Mouse (Mus musculus): ENCODE results near the gene Agrp. TPM values are rescaled to one million over a fixed set of nuclear protein-coding genes. Genes with fewer than 3 reads are reported as not detected.

Agrp gene
- polyA plus RNA-seq, 1 experiment from 2014 or later = 1.4 TPM

DNA sequence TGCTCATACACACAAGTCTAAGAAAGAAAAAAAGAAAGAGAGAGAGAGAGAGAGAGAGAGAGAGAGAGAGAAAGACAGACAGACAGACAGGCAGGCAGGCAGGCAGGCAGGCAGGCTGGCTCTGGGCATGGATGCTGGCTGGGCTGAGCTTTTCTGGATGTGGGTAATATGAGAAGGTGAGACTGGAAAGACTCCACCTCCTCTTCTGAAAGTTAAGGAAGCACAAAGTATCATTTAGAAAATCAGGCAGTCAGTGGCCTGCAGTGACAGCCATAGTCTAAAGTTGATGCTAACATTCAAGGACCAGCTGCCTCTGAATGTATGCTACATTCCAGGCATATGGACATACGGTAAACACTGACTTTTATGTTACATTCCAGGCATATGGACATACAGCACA is 12.4 kb downstream of the Agrp start:
- H3K4me2 ChIP-seq (ENCODE audit: low read length) = no peak overlapping the region
- H3K4me1 ChIP-seq (ENCODE audit: control insufficient read depth, insufficient read depth, low read depth, low read length) = peaks cover 7% of the 10 kb centered on the region; the same call in 1 of the 2 replicates
- WGBS = 88% methylated on average over 1 of the region's 1 CpGs
- no peak overlapping the region for H3K27ac ChIP-seq (ENCODE audit: low read depth, low read length)
- no peaks in the 10 kb centered on the region for H3K9me3 ChIP-seq (ENCODE audit: control insufficient read depth, low read length)
- H3K36me3 ChIP-seq (ENCODE audit: control insufficient read depth, insufficient read depth, low read length) = peaks cover 27% of the 10 kb centered on the region
- no peaks in the 10 kb centered on the region for H3K27me3 ChIP-seq (replicated peaks; ENCODE audit: control insufficient read depth, insufficient read depth, low read length)
- no peak overlapping the region for H3K9ac ChIP-seq (ENCODE audit: low read depth, low read length)
- no peak for ATAC-seq
- H3K4me3 ChIP-seq (ENCODE audit: low read length) = no peak overlapping the region

- Histone ChIP-seq H3K9me3 (ENCODE audit: control insufficient read depth, low read length) (no peaks in the 10 kb centered on the region), H3K27me3 (replicated peaks; ENCODE audit: control insufficient read depth, insufficient read depth, low read length) (no peaks in the 10 kb centered on the region), H3K27ac (ENCODE audit: low read depth, low read length) (no peak overlapping the region), H3K4me1 (ENCODE audit: control insufficient read depth, insufficient read depth, low read depth, low read length) (peaks cover 7% of the 10 kb centered on the region; the same call in 1 of the 2 replicates), H3K4me2 (ENCODE audit: low read length) (no peak overlapping the region), H3K9ac (ENCODE audit: low read depth, low read length) (no peak overlapping the region), H3K4me3 (ENCODE audit: low read length) (no peak overlapping the region), H3K36me3 (ENCODE audit: control insufficient read depth, insufficient read depth, low read length) (peaks cover 27% of the 10 kb centered on the region)
- ATAC-seq = no peak
- WGBS = 46% methylated on average over 3 of the region's 3 CpGs
Observed at GRCm38 (mm10) chr8:105624401-105624800, 12.8 kb downstream of the Agrp start.

- no peaks in the 10 kb centered on the region for H3K27me3 ChIP-seq (replicated peaks; ENCODE audit: control insufficient read depth, insufficient read depth, low read length)
- 46% methylated on average over 7 of the region's 7 CpGs for WGBS
- no peaks in the 10 kb centered on the region for H3K9me3 ChIP-seq (ENCODE audit: control insufficient read depth, low read length)
- H3K36me3 ChIP-seq (ENCODE audit: control insufficient read depth, insufficient read depth, low read length) = peaks cover 27% of the 10 kb centered on the region
- no peak for ATAC-seq
- no peak overlapping the region for H3K4me2 ChIP-seq (ENCODE audit: low read length)
- H3K27ac ChIP-seq (ENCODE audit: low read depth, low read length) = no peak overlapping the region
- H3K4me3 ChIP-seq (ENCODE audit: low read length) = no peak overlapping the region
- H3K4me1 ChIP-seq (ENCODE audit: control insufficient read depth, insufficient read depth, low read depth, low read length) = peaks cover 7% of the 10 kb centered on the region; the same call in 1 of the 2 replicates
- no peak overlapping the region for H3K9ac ChIP-seq (ENCODE audit: low read depth, low read length)
Observed at GRCm38 (mm10) chr8:105623679-105624245, 13.4 kb downstream of the Agrp start.

- no peaks in the 10 kb centered on the region for H3K27me3 ChIP-seq (replicated peaks; ENCODE audit: control insufficient read depth, insufficient read depth, low read length)
- H3K27ac ChIP-seq (ENCODE audit: low read depth, low read length) = no peak overlapping the region; the same call in 1 of the 2 replicates
- H3K4me3 ChIP-seq (ENCODE audit: low read length) = no peak overlapping the region
- no peak for ATAC-seq
- peaks cover 34% of the 10 kb centered on the region for H3K36me3 ChIP-seq (ENCODE audit: control insufficient read depth, insufficient read depth, low read length)
- H3K9ac ChIP-seq (ENCODE audit: low read depth, low read length) = no peak overlapping the region
- peaks cover 7% of the 10 kb centered on the region; the same call in 1 of the 2 replicates for H3K4me1 ChIP-seq (ENCODE audit: control insufficient read depth, insufficient read depth, low read depth, low read length)
- WGBS = 38% methylated on average over 5 of the region's 5 CpGs
- H3K9me3 ChIP-seq (ENCODE audit: control insufficient read depth, low read length) = no peaks in the 10 kb centered on the region
- no peak overlapping the region for H3K4me2 ChIP-seq (ENCODE audit: low read length)
Observed at GRCm38 (mm10) chr8:105623118-105623517, 14.1 kb downstream of the Agrp start.

DNA sequence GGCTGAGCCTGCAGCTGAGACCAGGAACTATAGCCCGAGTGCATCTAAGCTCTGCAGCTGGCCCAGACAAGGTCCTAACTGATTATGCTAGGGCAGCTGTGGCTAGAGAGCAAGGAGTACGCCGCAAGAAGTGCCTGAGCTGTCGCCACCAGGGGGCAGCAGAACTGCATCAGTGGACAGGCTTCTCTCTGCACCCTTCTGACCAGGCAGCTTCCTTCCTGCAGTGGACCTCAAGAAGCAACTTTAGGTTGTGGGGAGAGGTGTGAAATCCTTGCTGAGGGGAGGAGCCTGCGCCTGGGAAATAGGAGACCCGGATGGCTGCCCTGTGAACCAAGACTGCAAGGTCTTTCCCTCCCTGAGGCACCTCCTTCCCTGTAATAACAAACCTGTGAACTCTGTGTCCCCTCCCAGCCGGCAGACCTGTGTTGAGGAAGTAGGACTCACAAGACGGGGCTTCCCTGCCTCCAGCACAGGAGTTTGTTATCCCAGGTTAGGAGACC is 14.7 kb downstream of the Agrp start:
- 4% methylated on average over 8 of the region's 8 CpGs for WGBS
- no peak overlapping the region for H3K4me2 ChIP-seq (ENCODE audit: low read length)

DNA sequence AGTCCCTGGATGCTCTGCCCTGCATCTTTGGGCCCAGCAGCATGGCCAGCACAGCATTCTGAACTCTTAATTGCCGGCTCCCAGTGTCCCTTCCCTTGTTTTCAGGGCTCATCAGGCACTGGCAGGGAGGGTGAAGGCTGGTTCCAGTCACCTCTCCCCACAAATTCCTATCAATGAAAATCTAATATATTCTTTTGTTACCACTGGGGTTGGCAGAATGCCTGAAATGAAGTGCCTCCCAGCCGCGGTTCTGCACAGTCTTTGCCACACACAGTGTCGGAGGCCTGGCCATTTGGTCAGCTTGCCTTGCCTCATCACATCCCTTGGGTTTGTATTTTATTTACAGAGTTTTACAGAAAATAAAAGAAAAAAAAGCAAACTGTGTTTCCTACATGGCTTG is 15.4 kb downstream of the Agrp start:
- no peaks in the 10 kb centered on the region for H3K27me3 ChIP-seq (replicated peaks; ENCODE audit: control insufficient read depth, insufficient read depth, low read length)
- no peaks in the 10 kb centered on the region for H3K9me3 ChIP-seq (ENCODE audit: control insufficient read depth, low read length)
- peaks cover 7% of the 10 kb centered on the region; the same call in 1 of the 2 replicates for H3K4me1 ChIP-seq (ENCODE audit: control insufficient read depth, insufficient read depth, low read depth, low read length)
- H3K4me3 ChIP-seq (ENCODE audit: low read length) = no peak overlapping the region
- H3K9ac ChIP-seq (ENCODE audit: low read depth, low read length) = no peak overlapping the region
- peak; percentile 13; the same call in 1 of the 2 replicates for ATAC-seq
- H3K27ac ChIP-seq (ENCODE audit: low read depth, low read length) = peak overlapping the region; percentile 74
- WGBS = 32% methylated on average over 4 of the region's 4 CpGs
- no peak overlapping the region for H3K4me2 ChIP-seq (ENCODE audit: low read length)
- peaks cover 46% of the 10 kb centered on the region for H3K36me3 ChIP-seq (ENCODE audit: control insufficient read depth, insufficient read depth, low read length)

More for the DNA sequence above, 14.7 kb downstream of the Agrp start:
- peak; percentile 88 for ATAC-seq
- Histone ChIP-seq H3K27me3 (replicated peaks; ENCODE audit: control insufficient read depth, insufficient read depth, low read length) (no peaks in the 10 kb centered on the region), H3K4me3 (ENCODE audit: low read length) (no peak overlapping the region), H3K9ac (ENCODE audit: low read depth, low read length) (no peak overlapping the region), H3K4me1 (ENCODE audit: control insufficient read depth, insufficient read depth, low read depth, low read length) (peaks cover 7% of the 10 kb centered on the region; the same call in 1 of the 2 replicates), H3K9me3 (ENCODE audit: control insufficient read depth, low read length) (no peaks in the 10 kb centered on the region), H3K36me3 (ENCODE audit: control insufficient read depth, insufficient read depth, low read length) (peaks cover 40% of the 10 kb centered on the region), H3K27ac (ENCODE audit: low read depth, low read length) (peak overlapping the region; percentile 74)

- Histone ChIP-seq H3K27ac (ENCODE audit: low read depth, low read length) (0 out of 2 replicates have a peak overlapping the region, but pooled peaks have one; percentile 9), H3K4me1 (ENCODE audit: control insufficient read depth, insufficient read depth, low read depth, low read length) (peaks cover 7% of the 10 kb centered on the region; the same call in 1 of the 2 replicates), H3K9me3 (ENCODE audit: control insufficient read depth, low read length) (no peaks in the 10 kb centered on the region), H3K4me3 (ENCODE audit: low read length) (no peak overlapping the region), H3K27me3 (replicated peaks; ENCODE audit: control insufficient read depth, insufficient read depth, low read length) (no peaks in the 10 kb centered on the region), H3K36me3 (ENCODE audit: control insufficient read depth, insufficient read depth, low read length) (peaks cover 53% of the 10 kb centered on the region), H3K9ac (ENCODE audit: low read depth, low read length) (0 out of 2 replicates have a peak overlapping the region, but pooled peaks have one; percentile 23), H3K4me2 (ENCODE audit: low read length) (no peak overlapping the region)
- WGBS = 88% methylated on average over 21 of the region's 21 CpGs
- ATAC-seq = no peak
Observed at GRCm38 (mm10) chr8:105620946-105621720, 16.1 kb downstream of the Agrp start.

GRCm38 (mm10) chr8:105620211-105620610 is 17.0 kb downstream of the Agrp start:
- Histone ChIP-seq H3K27me3 (replicated peaks; ENCODE audit: control insufficient read depth, insufficient read depth, low read length) (no peaks in the 10 kb centered on the region), H3K4me1 (ENCODE audit: control insufficient read depth, insufficient read depth, low read depth, low read length) (peaks cover 7% of the 10 kb centered on the region; the same call in 1 of the 2 replicates), H3K9ac (ENCODE audit: low read depth, low read length) (no peak overlapping the region), H3K4me2 (ENCODE audit: low read length) (no peak overlapping the region), H3K4me3 (ENCODE audit: low read length) (no peak overlapping the region), H3K36me3 (ENCODE audit: control insufficient read depth, insufficient read depth, low read length) (peaks cover 59% of the 10 kb centered on the region), H3K9me3 (ENCODE audit: control insufficient read depth, low read length) (no peaks in the 10 kb centered on the region), H3K27ac (ENCODE audit: low read depth, low read length) (no peak overlapping the region)
- ATAC-seq = no peak
- WGBS = 88% methylated on average over 19 of the region's 19 CpGs
